Mouse (Mus musculus) heart, postnatal 0 days (tissue): ENCODE measurements around the gene Hrct1. TPM values are rescaled to one million over a fixed set of nuclear protein-coding genes. Genes with fewer than 3 reads are reported as not detected.

Experiments
- ATAC-seq: fragments of 200-750 bp; cut with Nextera tagmentation; 2 replicates; pipeline ENCODE4 v1.8.0; 2017; ENCODE audit warnings: low read depth, moderate number of reproducible peaks, moderate library complexity; ENCODE audit not compliant: insufficient read depth
- DNase-seq: peaks from one replicate; pipeline ENCODE4 v3.0.0-alpha.2; 2016; ENCODE audit warnings: low spot score
- H3K27ac ChIP-seq: fragments of 300-500 bp; sonication (generic); 2 replicates; pipeline ENCODE4 v1.5.1; 2014; ENCODE audit warnings: low read depth, mild to moderate bottlenecking
- H3K27me3 ChIP-seq: fragments of 300-500 bp; sonication (generic); 2 replicates; pipeline ENCODE4 v1.6.1; 2014; ENCODE audit warnings: low read length, mixed read lengths; ENCODE audit not compliant: control insufficient read depth, insufficient read depth
- H3K36me3 ChIP-seq: fragments of 300-500 bp; sonication (generic); replicated peaks from 2 replicates; pipeline ENCODE4 v1.6.1; 2014; ENCODE audit warnings: low read length, mixed read lengths; ENCODE audit not compliant: control insufficient read depth, insufficient read depth
- H3K4me1 ChIP-seq: fragments of 300-500 bp; sonication (generic); 2 replicates; pipeline ENCODE4 v1.6.1; 2014; ENCODE audit warnings: antibody characterized with exemption; ENCODE audit not compliant: control insufficient read depth, insufficient read depth
- H3K4me2 ChIP-seq: fragments of 300-500 bp; sonication (generic); 2 replicates; pipeline ENCODE4 v1.6.1; 2014; ENCODE audit warnings: low read depth, mild to moderate bottlenecking, low read length, moderate library complexity
- H3K4me3 ChIP-seq: fragments of 300-500 bp; sonication (generic); 2 replicates; pipeline ENCODE4 v1.5.1; 2014; ENCODE audit warnings: low read depth, low read length
- H3K9ac ChIP-seq: fragments of 300-500 bp; sonication (generic); replicated peaks from 2 replicates; pipeline ENCODE4 v1.6.1; 2014; ENCODE audit warnings: low read depth, low read length, mixed read lengths
- H3K9me3 ChIP-seq: fragments of 300-500 bp; sonication (generic); replicated peaks from 2 replicates; pipeline ENCODE4 v1.6.1; 2016; ENCODE audit warnings: low read length; ENCODE audit not compliant: control insufficient read depth
- CTCF ChIP-seq: IDR thresholded peaks from 2 replicates; pipeline ENCODE4 v1.5.1; 2016; ENCODE audit warnings: antibody characterized with exemption, control low read depth, low read depth
- EP300 ChIP-seq: IDR thresholded peaks from 2 replicates; pipeline ENCODE4 v1.6.1; 2016; ENCODE audit warnings: antibody characterized with exemption, low read depth
- WGBS: fragments of 180-500 bp; shearing (Covaris S2); extraction: QIAGEN DNeasy Blood & Tissue Kit; methylation state at CpG from one replicate; pipeline ENCODE4 v1.1.7; 2014; 5-methylcytosine and 5-hydroxymethylcytosine counted together
- polyA plus RNA-seq: library from polyadenylated mRNA; unstranded; fragments of >200 nt; fragmentation: Nextera tagmentation; extraction: Ambion mirVana; gene quantifications from 2 replicates; pipeline ENCODE4 v1.2.1, GENCODE M21; 2015
- total RNA-seq: library from RNA; depleted of rRNA; stranded (reverse); fragments of >200 nt; gene quantifications from 2 replicates; pipeline ENCODE4 v1.2.3, GENCODE M21; 2014; ENCODE audit warnings: low replicate concordance

The Hrct1 gene
- total and polyA plus RNA-seq, 2 experiments from 2014 or later = 4.5 to 9.5 TPM

- Histone ChIP-seq H3K9ac (no peak overlapping the region), H3K4me1 (no peaks in the 10 kb centered on the region), H3K4me2 (no peak overlapping the region), H3K9me3 (no peaks in the 10 kb centered on the region), H3K36me3 (no peaks in the 10 kb centered on the region), H3K4me3 (no peak overlapping the region), H3K27ac (no peak overlapping the region), H3K27me3 (no peaks in the 10 kb centered on the region)
- ATAC-seq (no peak), DNase-seq (peak; percentile 55)
- 7% methylated on average over 6 of the region's 6 CpGs for WGBS
- TF ChIP-seq EP300 (no peak), CTCF (peak; percentile 62)
These were observed 18.2 kb downstream of the Hrct1 start for GRCm38 (mm10) chr4:43745187-43745586.

GRCm38 (mm10) chr4:43757213-43757612, 30.2 kb downstream of the Hrct1 start:
- Histone ChIP-seq H3K4me3 (no peak overlapping the region), H3K4me2 (no peak overlapping the region), H3K27ac (peak overlapping the region; percentile 65), H3K36me3 (no peaks in the 10 kb centered on the region), H3K9me3 (no peaks in the 10 kb centered on the region), H3K27me3 (no peaks in the 10 kb centered on the region), H3K4me1 (peaks cover 3% of the 10 kb centered on the region; the same call in 1 of the 2 replicates), H3K9ac (no peak overlapping the region)
- WGBS = 5% methylated on average over 6 of the region's 6 CpGs
- TF ChIP-seq CTCF (no peak), EP300 (no peak)
- peak; percentile 71 for ATAC-seq
- DNase-seq = peak; percentile 68

- no peak overlapping the region for H3K4me3 ChIP-seq
- no peak overlapping the region for H3K4me2 ChIP-seq
- H3K9me3 ChIP-seq = no peaks in the 10 kb centered on the region
- 66% methylated on average over 21 of the region's 21 CpGs for WGBS
- ATAC-seq (peak; percentile 40; the same call in 1 of the 2 replicates), DNase-seq (no peak)
- no peaks in the 10 kb centered on the region for H3K27me3 ChIP-seq
- H3K36me3 ChIP-seq = no peaks in the 10 kb centered on the region
- no peak for TF ChIP-seq CTCF
- no peak for TF ChIP-seq EP300
- H3K9ac ChIP-seq = no peak overlapping the region
- H3K27ac ChIP-seq = 0 out of 2 replicates have a peak overlapping the region, but pooled peaks have one; percentile 7
- H3K4me1 ChIP-seq = peaks cover 3% of the 10 kb centered on the region; the same call in 1 of the 2 replicates
These were observed 32.8 kb downstream of the Hrct1 start for GRCm38 (mm10) chr4:43759571-43760418.

- Histone ChIP-seq H3K27ac (no peak overlapping the region), H3K9me3 (no peaks in the 10 kb centered on the region), H3K27me3 (no peaks in the 10 kb centered on the region), H3K9ac (no peak overlapping the region), H3K4me3 (no peak overlapping the region), H3K4me1 (peaks cover 3% of the 10 kb centered on the region; the same call in 1 of the 2 replicates), H3K4me2 (no peak overlapping the region), H3K36me3 (no peaks in the 10 kb centered on the region)
- TF ChIP-seq EP300 (no peak), CTCF (peak; percentile 41)
- 67% methylated on average over 10 of the region's 10 CpGs for WGBS
- no peak for DNase-seq
- no peak; the same call in 1 of the 2 replicates for ATAC-seq
These were observed 33.5 kb downstream of the Hrct1 start for GRCm38 (mm10) chr4:43760460-43760859.

GRCm38 (mm10) chr4:43761336-43761735, 34.3 kb downstream of the Hrct1 start:
- 77% methylated on average over 2 of the region's 2 CpGs for WGBS
- peaks cover 3% of the 10 kb centered on the region; the same call in 1 of the 2 replicates for H3K4me1 ChIP-seq
- TF ChIP-seq EP300 = no peak
- no peak for TF ChIP-seq CTCF
- no peaks in the 10 kb centered on the region for H3K9me3 ChIP-seq
- H3K9ac ChIP-seq = no peak overlapping the region
- H3K27me3 ChIP-seq = no peaks in the 10 kb centered on the region
- H3K4me2 ChIP-seq = no peak overlapping the region
- no peak for DNase-seq
- no peaks in the 10 kb centered on the region for H3K36me3 ChIP-seq
- no peak overlapping the region for H3K4me3 ChIP-seq
- no peak for ATAC-seq
- H3K27ac ChIP-seq = no peak overlapping the region
